Mouse (Mus musculus) cerebellum, adult 11-12 months (tissue): Measurements from ENCODE around the gene Zdhhc11.
A peak's percentile ranks its signal among the peaks of the same experiment; 100 is the strongest.
"Not testable (repeated sequence)": the region's sequence is repeated elsewhere in the genome, so short reads cannot be mapped to it uniquely, and the experiment has no call there.

Source experiments
- DNase-seq: peaks from one replicate; pipeline ENCODE4 v3.0.0; 2022

Zdhhc11 gene

DNA sequence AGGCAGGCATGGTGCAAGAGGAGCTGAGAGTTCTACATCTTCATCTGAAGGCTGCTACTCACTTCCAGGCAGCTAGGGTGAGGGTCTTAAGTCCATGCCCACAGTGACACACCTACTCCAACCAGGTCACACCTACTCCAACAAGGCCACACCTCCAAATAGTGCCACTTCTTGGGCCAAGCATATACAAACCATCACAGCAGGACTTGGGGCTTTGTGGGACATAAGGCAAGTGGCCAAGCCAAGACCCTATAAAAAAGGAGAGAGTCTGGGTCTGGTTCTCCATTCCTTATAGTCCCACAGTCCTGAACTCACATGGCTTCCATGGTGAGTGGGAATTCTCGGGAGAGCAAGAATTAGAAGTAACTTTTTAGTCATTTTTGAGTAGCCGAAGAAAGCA lies 44.6 kb downstream of the Zdhhc11 start:
- DNase-seq = peak; percentile 50

DNA sequence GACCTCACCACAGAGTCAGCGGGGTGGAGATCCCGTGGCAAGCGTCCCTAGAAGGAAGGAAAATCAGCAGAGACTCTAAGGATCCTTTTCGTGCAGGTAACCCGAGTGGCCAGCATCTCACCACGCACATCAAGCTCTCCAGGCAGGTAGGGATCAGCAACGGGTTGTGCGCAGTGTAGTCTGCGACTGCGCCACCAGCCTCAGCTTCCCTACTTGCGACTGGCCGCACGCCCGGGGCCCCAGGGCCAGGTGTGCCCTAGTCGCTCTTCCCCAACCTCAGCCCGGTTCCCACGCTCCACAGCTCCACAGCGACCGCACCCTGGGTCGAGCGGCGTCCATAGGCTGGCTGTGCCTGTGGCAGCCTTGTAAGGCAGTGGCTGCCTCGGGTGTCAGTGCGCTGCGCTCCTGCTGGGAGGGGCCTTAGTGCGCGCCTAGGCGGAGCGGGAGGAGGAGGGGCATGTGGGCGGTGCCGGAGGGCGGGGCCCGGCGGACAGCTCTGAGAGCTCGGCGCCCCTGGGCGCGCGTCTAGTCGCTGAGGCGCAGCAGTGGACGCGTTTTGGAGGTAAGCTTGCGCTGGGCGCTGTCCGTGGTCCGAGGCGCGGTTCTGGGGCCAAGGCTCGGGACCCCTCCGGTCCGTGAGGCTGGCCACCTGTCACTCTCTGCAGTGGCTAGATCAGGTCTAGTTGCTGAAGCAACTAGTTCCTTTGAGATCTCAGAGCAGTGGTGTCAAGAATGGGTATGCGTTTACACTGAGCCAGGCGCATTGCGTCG lies 45.5 kb downstream of the Zdhhc11 start, which contains the start of gene Tppp:
TSS of gene Tppp (plus strand) at position 460 of the 771 bp plus-strand sequence.
- DNase-seq = peak; percentile 96

DNA sequence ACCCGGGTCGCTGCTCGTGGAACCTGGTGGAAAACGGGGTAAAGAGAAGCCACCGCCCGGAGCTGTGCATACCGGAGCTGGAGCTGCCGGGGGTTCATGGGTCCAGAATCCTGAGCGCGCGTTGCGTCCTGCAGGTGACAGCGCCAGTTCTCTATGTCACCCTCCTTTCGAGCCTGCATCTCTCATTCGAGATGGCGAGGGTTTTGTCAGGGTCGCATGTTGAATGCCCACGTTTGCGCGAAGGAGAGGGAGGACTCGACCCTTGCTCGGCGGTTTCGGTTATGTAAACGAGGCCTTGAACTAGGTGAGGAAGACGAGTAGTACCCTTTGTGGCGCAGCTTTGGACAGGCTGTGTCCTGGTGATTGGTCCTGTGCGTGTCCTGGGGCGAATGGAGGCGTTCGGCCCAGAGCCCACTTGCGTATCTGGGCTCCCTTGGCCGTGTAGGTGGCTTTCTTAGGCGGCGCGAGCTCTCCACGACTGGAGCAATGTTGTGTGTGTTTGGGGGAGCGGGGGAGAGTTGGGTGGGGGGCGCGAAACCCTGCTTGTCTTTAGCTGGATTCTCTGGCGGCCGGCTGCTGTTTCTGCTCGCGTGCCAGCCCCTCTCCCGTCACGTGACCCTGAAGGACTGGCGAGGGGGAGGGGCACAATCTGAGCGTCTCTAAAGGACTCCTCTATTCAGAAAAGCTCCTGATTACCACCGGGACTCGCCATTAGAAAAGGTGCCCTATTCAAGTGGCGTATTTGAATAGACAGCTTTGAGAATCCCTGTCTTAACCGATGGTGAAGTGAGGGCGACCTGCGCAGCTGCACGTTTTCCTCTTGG lies 46.4 kb downstream of the Zdhhc11 start:
- peak; percentile 85 for DNase-seq

DNA sequence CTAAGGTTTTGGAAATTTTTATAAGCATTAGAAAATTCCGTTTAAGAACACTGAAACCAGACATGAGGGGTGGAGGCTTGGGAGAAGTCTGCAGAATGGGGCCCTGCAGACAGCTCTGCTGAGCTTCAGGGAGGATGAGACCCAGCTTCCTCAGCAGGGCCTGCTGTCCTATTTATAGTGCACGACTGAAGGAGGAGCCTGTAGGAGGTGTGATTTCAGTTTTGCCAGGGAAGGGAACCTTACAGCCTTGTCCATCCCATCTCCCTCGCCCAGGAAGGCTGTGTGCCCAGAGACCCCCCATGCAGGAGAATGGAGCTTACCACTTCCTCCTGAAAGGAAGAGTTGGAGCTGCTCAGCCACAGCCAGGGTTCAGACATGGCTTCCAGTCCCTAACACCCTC lies 47.0 kb downstream of the Zdhhc11 start:
- DNase-seq = peak; percentile 71

DNA sequence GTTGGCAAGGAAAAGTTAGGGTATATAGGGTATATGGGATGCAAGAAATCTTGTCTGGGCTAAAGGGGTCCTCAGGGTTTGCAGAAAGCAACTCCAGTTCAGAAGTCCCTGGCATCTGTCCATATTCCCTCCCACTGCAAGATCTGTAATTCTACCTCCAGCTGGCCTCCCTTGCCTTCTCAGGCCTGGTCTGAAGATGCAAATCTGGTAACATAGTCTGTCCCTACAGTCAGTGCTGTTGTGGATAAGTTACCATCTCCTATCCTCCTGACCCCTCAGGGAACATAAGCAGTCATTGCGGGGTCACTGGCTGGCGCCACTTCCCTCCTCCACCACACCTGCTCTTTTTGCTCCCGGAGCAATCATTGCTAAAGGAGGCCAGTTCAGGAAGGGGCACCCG lies 52.3 kb downstream of the Zdhhc11 start:
- no peak for DNase-seq

DNA sequence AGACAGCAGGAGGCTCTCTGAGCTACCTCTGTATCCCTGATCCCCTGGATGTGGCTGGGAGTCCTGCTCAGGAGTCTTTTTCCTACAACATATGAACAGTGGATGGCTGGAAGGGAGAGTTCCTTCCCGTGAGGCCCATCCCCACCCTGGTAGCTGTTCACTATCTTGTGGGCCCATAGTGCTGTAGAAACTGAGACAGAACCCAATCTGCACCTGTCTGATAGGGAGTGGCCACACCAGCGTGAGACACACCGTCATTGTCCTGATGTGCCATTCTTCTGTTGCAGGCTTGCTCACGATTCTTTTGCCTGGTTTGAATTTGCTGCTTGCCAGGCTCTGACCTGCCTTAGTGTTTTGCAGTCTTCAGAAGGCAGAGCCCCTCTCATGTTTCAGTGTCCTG lies 53.8 kb downstream of the Zdhhc11 start:
- no peak for DNase-seq

DNA sequence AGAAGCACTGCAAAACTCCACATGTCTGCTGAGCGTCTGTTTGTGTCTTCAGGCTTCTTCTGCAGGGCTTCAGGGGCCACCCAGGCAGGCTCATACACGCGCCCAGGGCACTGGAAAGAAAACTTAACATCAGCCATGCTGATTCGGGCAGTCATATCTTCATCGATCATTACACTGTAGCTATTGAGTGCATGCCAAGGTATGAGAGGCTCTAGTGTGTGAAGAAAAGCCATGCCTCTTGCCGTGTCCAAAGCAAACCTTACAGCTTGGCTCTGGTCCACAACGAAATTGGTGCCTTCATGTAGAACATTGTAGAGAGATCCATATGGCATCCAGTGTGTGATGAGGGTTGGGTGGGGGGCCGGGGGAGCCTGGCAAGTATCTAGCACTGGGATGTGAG lies 55.4 kb downstream of the Zdhhc11 start:
- DNase-seq = not testable (repeated sequence)

DNA sequence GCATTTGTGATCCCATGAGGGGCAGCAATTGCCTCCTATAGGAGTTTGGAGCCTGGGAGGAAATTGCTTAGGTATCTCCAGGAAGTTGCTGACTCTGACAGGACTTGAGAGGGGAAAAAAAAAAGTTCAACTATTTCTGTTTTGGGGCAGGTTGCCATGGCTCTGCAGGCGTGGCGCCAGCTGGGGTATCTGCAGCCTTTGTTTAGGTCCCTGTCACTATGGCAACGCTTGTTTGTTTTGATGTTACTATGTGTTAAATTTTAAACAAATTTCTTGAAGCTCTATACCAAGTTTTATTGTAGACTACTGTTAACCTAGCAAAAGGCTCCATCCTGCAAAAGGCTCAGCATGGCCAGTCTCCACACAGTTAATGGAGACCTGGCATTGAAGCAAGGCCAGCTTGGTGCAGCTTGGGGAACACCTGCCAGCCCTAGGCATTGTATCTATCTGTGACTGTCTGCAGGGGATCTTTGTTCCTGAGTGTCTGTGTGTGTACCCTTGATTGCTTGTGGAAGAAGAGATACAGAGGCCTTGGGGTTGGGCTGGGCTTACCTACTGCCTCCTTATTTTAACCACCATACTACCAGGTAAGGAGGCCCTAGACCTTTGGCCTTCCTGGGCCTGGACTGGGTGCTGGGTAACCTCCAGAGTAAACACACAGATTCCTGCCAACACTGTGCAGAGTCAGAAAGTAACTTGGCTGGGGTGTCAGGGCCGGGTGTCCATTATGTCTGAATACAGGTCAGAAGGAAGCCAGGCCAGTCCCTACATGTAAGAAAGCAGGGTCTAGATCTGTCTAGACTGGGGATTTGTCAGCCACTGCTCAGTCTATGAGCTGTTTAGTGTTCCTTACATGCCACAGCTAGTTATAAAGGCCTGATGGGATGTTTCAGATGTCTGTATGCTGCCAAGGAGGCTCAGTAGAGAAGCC lies 61.8 kb downstream of the Zdhhc11 start:
- peak; percentile 39 for DNase-seq

DNA sequence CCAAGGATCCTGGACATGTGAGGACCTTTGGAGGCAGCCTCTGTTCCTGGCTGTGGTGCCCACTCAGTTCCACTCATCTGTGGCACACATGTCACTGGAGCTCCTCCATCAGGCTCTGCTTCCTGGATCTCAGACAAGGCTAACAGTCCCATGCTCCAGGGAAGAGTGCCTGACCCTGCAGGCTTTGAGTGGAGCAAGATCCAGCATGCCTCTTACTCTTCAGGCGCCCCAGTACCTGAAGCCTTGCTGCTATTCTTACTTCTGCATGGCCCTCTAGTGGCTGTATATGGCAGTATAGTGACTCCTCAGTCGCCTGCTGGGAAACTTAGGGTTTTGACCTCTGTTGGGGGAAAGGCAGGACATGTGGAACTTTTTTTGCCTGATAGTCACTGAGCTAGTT lies 62.6 kb downstream of the Zdhhc11 start:
- peak; percentile 47 for DNase-seq

DNA sequence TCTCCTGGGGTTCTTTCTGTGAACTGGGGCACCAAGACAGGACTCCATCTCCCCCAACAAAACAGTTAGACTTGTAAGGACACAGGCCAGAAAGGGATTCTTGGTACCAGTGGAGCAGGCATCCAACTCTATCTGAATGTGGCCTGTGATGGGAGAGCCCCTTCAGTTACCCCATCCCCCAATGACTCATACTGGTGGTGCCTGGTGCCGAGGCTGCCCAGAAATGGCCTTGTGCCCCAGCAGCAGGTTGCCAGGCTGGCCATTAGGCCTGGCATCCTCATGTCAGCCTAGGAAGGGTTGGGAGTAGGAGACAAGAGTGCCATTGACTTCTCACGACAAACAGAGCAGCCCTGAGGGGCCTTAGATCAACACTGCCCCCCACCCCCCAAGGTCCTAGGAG lies 64.5 kb downstream of the Zdhhc11 start:
- peak; percentile 38 for DNase-seq

DNA sequence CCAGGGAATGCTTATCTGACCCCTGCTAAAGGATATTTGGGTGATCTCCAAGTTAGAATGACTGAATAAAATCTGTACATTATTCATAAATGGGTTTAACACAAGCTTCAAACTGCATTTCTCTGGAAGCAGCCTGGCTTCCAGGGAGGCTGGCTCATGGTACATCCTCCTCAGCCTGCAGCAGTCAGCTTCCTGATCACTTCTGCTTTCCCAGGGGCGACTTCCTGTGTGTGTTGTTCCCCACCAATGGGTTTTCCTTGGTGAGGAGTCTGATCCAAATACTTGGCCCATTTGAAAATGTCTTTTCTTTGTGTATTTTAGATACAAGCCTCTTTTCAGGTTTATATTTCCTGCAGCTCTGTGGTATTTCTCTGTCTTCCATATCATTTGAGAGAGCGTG lies 65.4 kb downstream of the Zdhhc11 start:
- DNase-seq = no peak

DNA sequence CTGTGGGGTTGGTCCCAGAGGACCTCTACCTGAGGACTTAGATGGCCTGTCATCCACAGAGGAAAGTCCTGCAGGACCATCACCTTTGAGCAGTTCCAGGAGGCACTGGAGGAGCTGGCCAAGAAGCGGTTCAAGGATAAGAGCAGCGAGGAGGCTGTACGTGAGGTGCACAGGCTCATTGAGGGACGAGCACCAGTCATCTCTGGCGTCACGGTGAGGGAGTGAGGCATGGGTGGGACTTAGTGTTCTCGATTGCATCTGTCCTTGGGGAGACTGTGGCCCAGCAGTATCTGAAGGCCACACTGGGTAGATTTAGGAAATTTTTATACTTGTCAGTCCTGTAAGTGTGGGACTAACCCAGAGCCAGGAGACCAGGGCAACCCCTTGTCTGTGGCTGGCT lies 67.0 kb downstream of the Zdhhc11 start:
- no peak for DNase-seq

DNA sequence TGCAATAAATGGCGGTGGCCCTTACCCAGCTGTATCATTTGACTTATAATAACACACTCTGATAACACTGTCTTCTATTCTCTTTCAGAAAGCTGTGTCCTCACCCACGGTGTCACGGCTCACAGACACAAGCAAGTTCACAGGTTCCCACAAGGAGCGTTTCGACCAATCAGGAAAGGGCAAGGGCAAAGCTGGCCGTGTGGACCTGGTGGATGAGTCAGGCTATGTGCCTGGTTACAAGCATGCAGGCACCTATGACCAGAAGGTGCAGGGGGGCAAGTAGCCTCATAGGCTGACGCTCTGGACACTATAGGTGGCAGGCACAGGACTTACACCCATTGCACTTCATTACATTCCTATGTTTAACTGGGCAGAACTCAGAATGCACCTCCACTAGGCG lies 67.5 kb downstream of the Zdhhc11 start:
- DNase-seq = no peak

DNA sequence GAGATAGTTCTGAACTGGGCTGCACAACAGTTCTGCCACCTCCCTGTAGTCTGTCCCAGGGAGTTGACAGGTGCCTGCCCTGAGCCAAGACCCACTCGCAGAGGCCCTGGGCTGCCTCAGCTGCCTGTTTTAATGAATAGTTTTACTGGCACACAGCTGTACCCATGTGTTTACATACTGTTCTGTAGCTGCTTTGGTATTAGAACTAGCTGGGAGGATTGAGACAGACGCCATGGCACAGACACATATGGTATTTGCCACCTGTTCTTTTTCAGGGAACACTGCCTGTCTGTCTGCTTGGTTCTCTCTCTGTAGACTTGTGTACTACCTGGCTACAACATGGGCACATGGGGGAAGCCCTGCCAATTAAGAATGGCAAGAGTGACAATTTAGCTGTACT lies 71.1 kb downstream of the Zdhhc11 start:
- DNase-seq = no peak

DNA sequence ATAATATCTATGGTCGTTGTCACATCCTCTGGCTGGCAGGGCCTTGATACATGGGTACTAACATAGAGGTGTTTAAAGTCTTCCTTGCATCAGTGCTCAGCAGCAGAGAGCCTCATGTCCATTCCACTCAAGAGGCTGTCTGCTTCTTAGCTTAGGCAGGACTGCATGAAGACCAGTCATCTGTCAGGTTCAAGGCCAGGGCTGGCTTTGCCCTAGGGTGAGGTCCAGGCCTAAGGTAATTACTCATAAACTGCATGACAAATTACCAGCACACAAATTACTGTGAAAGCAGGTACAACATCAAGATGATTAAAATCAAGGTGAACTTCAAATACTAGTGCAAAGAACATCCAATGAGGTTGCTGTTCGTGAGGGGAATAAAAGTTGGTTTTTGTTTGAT lies 72.1 kb downstream of the Zdhhc11 start:
- no peak for DNase-seq

DNA sequence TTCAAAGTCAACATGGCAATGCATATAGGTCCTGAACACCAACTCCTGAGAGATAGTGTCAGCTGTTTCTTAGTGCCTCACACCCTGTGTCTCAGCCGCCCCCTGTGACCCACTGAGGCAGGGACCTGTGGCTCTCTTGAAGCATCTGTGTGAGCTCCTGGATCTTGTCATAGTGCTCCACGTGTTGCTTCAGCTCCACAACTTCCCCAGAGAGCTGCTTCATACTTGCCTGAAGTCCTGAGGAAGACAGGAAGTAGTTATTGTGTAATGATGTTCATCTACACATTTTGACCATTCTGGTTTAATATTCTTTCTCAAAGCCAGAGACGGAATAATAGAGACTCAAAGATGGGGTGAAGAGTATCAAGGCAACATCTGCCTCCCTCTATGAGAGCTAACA lies 76.3 kb downstream of the Zdhhc11 start:
- DNase-seq = no peak
